Comparison of ENCODE assay signal across 30 mouse cellular contexts in genomic region chr3:30420899-30421298, GRCm38 (mm10).
DNase-seq lines count a peak whose midpoint lies in the region; ATAC-seq and TF ChIP-seq lines count a peak whose summit lies in the region.
"Had no signal": no experiment of that assay in that cellular context is flagged by ENCODE, and none has a peak within 500 bp of the region (broad histone marks: within the 10 kb centered on the region; RNA-seq: fewer than 3 reads in every experiment).

No protein-coding gene starts in this region.

- peaks cover 52% of the 10 kb centered on the region for H3K4me1 ChIP-seq in midbrain, embryonic 10.5 days
- peaks cover 18% of the 10 kb centered on the region; the same call in 1 of the 2 replicates for H3K4me1 ChIP-seq in midbrain, embryonic 14.5 days (ENCODE audit: control insufficient read depth, insufficient read depth, low read length)
- H3K4me1 ChIP-seq in embryonic fibroblast, embryonic 13.5 days (ENCODE audit: control insufficient read depth, insufficient read depth, low read length): peaks cover 3% of the 10 kb centered on the region
- peaks cover 46% of the 10 kb centered on the region for H3K4me1 ChIP-seq in limb, embryonic 13.5 days
- H3K4me1 ChIP-seq in hindbrain, embryonic 11.5 days (replicated peaks; ENCODE audit: control insufficient read depth, insufficient read depth, low read length): no peaks in the 10 kb centered on the region

- peaks cover 8% of the 10 kb centered on the region; the same call in 1 of the 2 replicates for H3K9me3 ChIP-seq in midbrain, embryonic 10.5 days (replicated peaks)
- peaks cover 7% of the 10 kb centered on the region; the same call in 1 of the 2 replicates for H3K9me3 ChIP-seq in midbrain, embryonic 14.5 days (ENCODE audit: control insufficient read depth, low read length)
- peaks cover 3% of the 10 kb centered on the region; the same call in 1 of the 2 replicates for H3K9me3 ChIP-seq in limb, embryonic 13.5 days
- no peaks in the 10 kb centered on the region for H3K9me3 ChIP-seq in hindbrain, embryonic 11.5 days (ENCODE audit: control insufficient read depth, low read length)
- H3K9me3 ChIP-seq: heart, embryonic 10.5 days; hindbrain, embryonic 15.5 days; intestine, embryonic 15.5 days; neural tube, embryonic 13.5 days had no signal

- H3K36me3 ChIP-seq in midbrain, embryonic 10.5 days: peaks cover 6% of the 10 kb centered on the region; the same call in 1 of the 2 replicates
- no peaks in the 10 kb centered on the region for H3K36me3 ChIP-seq in midbrain, embryonic 14.5 days (ENCODE audit: control insufficient read depth, insufficient read depth, low read length)
- peaks cover 15% of the 10 kb centered on the region for H3K36me3 ChIP-seq in limb, embryonic 13.5 days
- H3K36me3 ChIP-seq in hindbrain, embryonic 11.5 days (ENCODE audit: control insufficient read depth, insufficient read depth, low read length): no peaks in the 10 kb centered on the region
- H3K36me3 ChIP-seq: embryonic facial prominence, embryonic 13.5 days; hindbrain, embryonic 15.5 days; intestine, embryonic 15.5 days; midbrain, embryonic 12.5 days; neural tube, embryonic 13.5 days had no signal

- H3K9ac ChIP-seq in midbrain, embryonic 14.5 days (replicated peaks; ENCODE audit: low read length): no peak overlapping the region
- no peak overlapping the region for H3K9ac ChIP-seq in limb, embryonic 13.5 days
- H3K9ac ChIP-seq in hindbrain, embryonic 11.5 days (ENCODE audit: low read depth, low read length): no peak overlapping the region
- H3K9ac ChIP-seq: embryonic facial prominence, embryonic 13.5 days; hindbrain, embryonic 15.5 days; intestine, embryonic 15.5 days; midbrain, embryonic 12.5 days; neural tube, embryonic 13.5 days had no signal

- no peak overlapping the region for H3K4me2 ChIP-seq in midbrain, embryonic 14.5 days (ENCODE audit: low read length)
- no peak overlapping the region for H3K4me2 ChIP-seq in limb, embryonic 13.5 days (replicated peaks)
- H3K4me2 ChIP-seq in hindbrain, embryonic 11.5 days (replicated peaks; ENCODE audit: low read depth, low read length): no peak overlapping the region
- H3K4me2 ChIP-seq: embryonic facial prominence, embryonic 13.5 days; hindbrain, embryonic 15.5 days; intestine, embryonic 15.5 days; midbrain, embryonic 12.5 days; neural tube, embryonic 13.5 days had no signal

- TF ChIP-seq CTCF in embryonic fibroblast, embryonic 13.5 days (IDR thresholded peaks at IDR 0.05; ENCODE audit: borderline replicate concordance, insufficient read depth, low read length): no peak

- DNase-seq in midbrain, embryonic 10.5 days (ENCODE audit: low spot score): no peak
- no peak for DNase-seq in midbrain, embryonic 14.5 days
- peak; percentile 10 for DNase-seq in R1 (ENCODE audit: low read depth, low spot score)
- no peak for DNase-seq in cerebellum, adult 9-10 months
- DNase-seq in hindbrain, embryonic 11.5 days (ENCODE audit: low spot score): no peak
- DNase-seq: adrenal gland, postnatal 10 days; cerebellum, adult 18-20 months; cerebellum, postnatal 25 days; gastrocnemius, postnatal 36 days; heart, postnatal 4 days; kidney, adult 8-10 months; kidney, postnatal 25 days; retina, postnatal 1 day; right cerebral cortex, postnatal 25 days; spleen, adult 18-20 months; thymus, postnatal 14 days had no signal

- H3K4me3 ChIP-seq in midbrain, embryonic 10.5 days: no peak overlapping the region
- H3K4me3 ChIP-seq in midbrain, embryonic 14.5 days (replicated peaks; ENCODE audit: low read depth, low read length): no peak overlapping the region
- H3K4me3 ChIP-seq in embryonic fibroblast, embryonic 13.5 days (ENCODE audit: insufficient read depth, low read length): no peak overlapping the region
- no peak overlapping the region for H3K4me3 ChIP-seq in limb, embryonic 13.5 days
- no peak overlapping the region for H3K4me3 ChIP-seq in hindbrain, embryonic 11.5 days (ENCODE audit: low read depth, low read length)
- H3K4me3 ChIP-seq: embryonic facial prominence, embryonic 13.5 days; heart, embryonic 10.5 days; hindbrain, embryonic 15.5 days; intestine, embryonic 15.5 days; layer of hippocampus, adult 2 months; midbrain, embryonic 12.5 days; neural tube, embryonic 13.5 days had no signal

- H3K27ac ChIP-seq in midbrain, embryonic 10.5 days (replicated peaks): 0 out of 2 replicates have a peak overlapping the region, but pooled peaks have one; percentile 52
- no peak overlapping the region for H3K27ac ChIP-seq in midbrain, embryonic 14.5 days (replicated peaks; ENCODE audit: low read depth, low read length)
- peak overlapping the region; percentile 97 for H3K27ac ChIP-seq in embryonic fibroblast, embryonic 13.5 days (ENCODE audit: insufficient read depth, low read length)
- H3K27ac ChIP-seq in limb, embryonic 13.5 days: peak overlapping the region; percentile 73; the same call in 1 of the 2 replicates
- no peak overlapping the region for H3K27ac ChIP-seq in hindbrain, embryonic 11.5 days (ENCODE audit: low read depth, low read length)
- H3K27ac ChIP-seq: embryonic facial prominence, embryonic 13.5 days; heart, embryonic 10.5 days; hindbrain, embryonic 15.5 days; intestine, embryonic 15.5 days; layer of hippocampus, adult 2 months; macrophage; midbrain, embryonic 12.5 days; neural tube, embryonic 13.5 days had no signal

- no peak for ATAC-seq in midbrain, embryonic 14.5 days (ENCODE audit: low FRiP score, low TSS enrichment)
- no peak for ATAC-seq in limb, embryonic 13.5 days (ENCODE audit: low FRiP score, low read depth)
- no peak for ATAC-seq in hindbrain, embryonic 11.5 days (ENCODE audit: low FRiP score)
- no peak for ATAC-seq in monocyte, adult 5-6 weeks (replicated peaks; ENCODE audit: insufficient number of reproducible peaks, low FRiP score, low TSS enrichment, poor library complexity, severe bottlenecking)
- ATAC-seq: forebrain, embryonic 16.5 days; intestine, embryonic 15.5 days; lung, postnatal 0 days; Patski had no signal

- no peak for TF ChIP-seq POLR2A in embryonic fibroblast, embryonic 13.5 days (IDR thresholded peaks at IDR 0.05; ENCODE audit: low read depth, low read length)

- H3K27me3 ChIP-seq in midbrain, embryonic 10.5 days (ENCODE audit: low read depth, poor library complexity, severe bottlenecking): no peaks in the 10 kb centered on the region
- no peaks in the 10 kb centered on the region for H3K27me3 ChIP-seq in midbrain, embryonic 14.5 days (ENCODE audit: control insufficient read depth, insufficient read depth, low read length)
- no peaks in the 10 kb centered on the region for H3K27me3 ChIP-seq in limb, embryonic 13.5 days
- H3K27me3 ChIP-seq in hindbrain, embryonic 11.5 days (ENCODE audit: control insufficient read depth, insufficient read depth, low read length): no peaks in the 10 kb centered on the region
- H3K27me3 ChIP-seq: embryonic facial prominence, embryonic 13.5 days; hindbrain, embryonic 15.5 days; intestine, embryonic 15.5 days; midbrain, embryonic 12.5 days; neural tube, embryonic 13.5 days had no signal

- WGBS in midbrain, embryonic 10.5 days: 70% methylated on average over 5 of the region's 5 CpGs
- WGBS in midbrain, embryonic 14.5 days: 84% methylated on average over 5 of the region's 5 CpGs
- 22% methylated on average over 5 of the region's 5 CpGs for WGBS in limb, embryonic 13.5 days
- 71% methylated on average over 5 of the region's 5 CpGs for WGBS in hindbrain, embryonic 11.5 days

Comparison
In these comparisons a context has a peak if more than half of its experiments do, and no peak if none do; other contexts are left out.
1. H3K27ac ChIP-seq: peak in midbrain, embryonic 10.5 days (single experiment), embryonic fibroblast, embryonic 13.5 days (single experiment) and limb, embryonic 13.5 days (single experiment); none in midbrain, embryonic 14.5 days (single experiment) and hindbrain, embryonic 11.5 days (single experiment).